Mouse (Mus musculus) gastrocnemius, postnatal 25 days (tissue): ENCODE data around the gene Tubb4a. TPM values are rescaled to one million over a fixed set of nuclear protein-coding genes. Genes with fewer than 3 reads are reported as not detected.

Experiments used
- DNase-seq: peaks from one replicate; pipeline ENCODE4 v3.0.0; 2022
- total RNA-seq, 2 experiments: library from RNA; stranded (reverse); gene quantifications; 1 replicate in 1 of 2; 2 replicates in 1 of 2; pipeline ENCODE4 v1.2.3; 2021

Tubb4a gene
- total RNA-seq, 2 experiments from 2014 or later: 1.1 to 1.3 TPM

- no peak for DNase-seq
Observed at GRCm38 (mm10) chr17:57102276-57102675, 14.7 kb upstream of the Tubb4a start.

GRCm38 (mm10) chr17:57099629-57100325, 12.2 kb upstream of the Tubb4a start:
- DNase-seq: no peak

- DNase-seq: no peak
Observed at GRCm38 (mm10) chr17:57098321-57098720, 10.7 kb upstream of the Tubb4a start.

- peak; percentile 67 for DNase-seq
Observed at GRCm38 (mm10) chr17:57096623-57096920, 9.0 kb upstream of the Tubb4a start.

- peak; percentile 48 for DNase-seq
Observed at GRCm38 (mm10) chr17:57095855-57096622, 8.5 kb upstream of the Tubb4a start.

GRCm38 (mm10) chr17:57094222-57094621, 6.6 kb upstream of the Tubb4a start:
- no peak for DNase-seq

GRCm38 (mm10) chr17:57085970-57086757, 1.4 kb downstream of the Tubb4a start:
- no peak for DNase-seq

GRCm38 (mm10) chr17:57082481-57082880, 5.1 kb downstream of the Tubb4a start:
- DNase-seq: no peak

GRCm38 (mm10) chr17:57081234-57081842, 6.2 kb downstream of the Tubb4a start:
- no peak for DNase-seq

- DNase-seq: no peak
Observed at GRCm38 (mm10) chr17:57079919-57080318, 7.7 kb downstream of the Tubb4a start.

- peak; percentile 27 for DNase-seq
Observed at GRCm38 (mm10) chr17:57078336-57078735, 9.2 kb downstream of the Tubb4a start, which contains the start of gene Dennd1c. Dennd1c (minus strand) TSS chr17:57078514.

- no peak for DNase-seq
Observed at GRCm38 (mm10) chr17:57076916-57077315, 10.7 kb downstream of the Tubb4a start.

- no peak for DNase-seq
Observed at GRCm38 (mm10) chr17:57070699-57071098, 16.9 kb downstream of the Tubb4a start.

GRCm38 (mm10) chr17:57070272-57070671, 17.3 kb downstream of the Tubb4a start:
- no peak for DNase-seq

- DNase-seq: no peak
Observed at GRCm38 (mm10) chr17:57066908-57067307, 20.7 kb downstream of the Tubb4a start.

GRCm38 (mm10) chr17:57063031-57063430, 24.6 kb downstream of the Tubb4a start:
- no peak for DNase-seq

- DNase-seq: no peak
Observed at GRCm38 (mm10) chr17:57062548-57062947, 25.0 kb downstream of the Tubb4a start.

- no peak for DNase-seq
Observed at GRCm38 (mm10) chr17:57062011-57062521, 25.5 kb downstream of the Tubb4a start.

- DNase-seq: no peak
Observed at GRCm38 (mm10) chr17:57061069-57061468, 26.5 kb downstream of the Tubb4a start.

- DNase-seq: peak; percentile 94
Observed at GRCm38 (mm10) chr17:57060231-57060801, 27.3 kb downstream of the Tubb4a start.

GRCm38 (mm10) chr17:57059486-57059977, 28.1 kb downstream of the Tubb4a start, which contains the start of gene Slc25a23:
Slc25a23 (minus strand) TSS chr17:57059863.
- peak; percentile 75 for DNase-seq
